Mouse (Mus musculus) hindbrain, embryonic 14.5 days (tissue): Measurements from ENCODE around the gene Olfr222. TPM values are rescaled to one million over a fixed set of nuclear protein-coding genes. Genes with fewer than 3 reads are reported as not detected.

Source experiments
- ATAC-seq: fragments of 200-750 bp; cut with Nextera tagmentation; 2 replicates; pipeline ENCODE4 v1.8.0; 2017; ENCODE audit warnings: moderate number of reproducible peaks, mild to moderate bottlenecking, moderate TSS enrichment, moderate library complexity; ENCODE audit not compliant: low FRiP score
- DNase-seq: peaks from one replicate; pipeline ENCODE4 v3.0.0-alpha.2; 2015; ENCODE audit warnings: low spot score
- H3K27ac ChIP-seq: fragments of 300-500 bp; sonication (generic); 2 replicates; pipeline ENCODE4 v1.5.1; 2014; ENCODE audit warnings: mild to moderate bottlenecking, moderate library complexity
- H3K27me3 ChIP-seq: fragments of 300-500 bp; sonication (generic); 2 replicates; pipeline ENCODE4 v1.6.1; 2014; ENCODE audit warnings: mild to moderate bottlenecking, low read length, mixed read lengths; ENCODE audit not compliant: control insufficient read depth, insufficient read depth
- H3K36me3 ChIP-seq: fragments of 300-500 bp; sonication (generic); replicated peaks from 2 replicates; pipeline ENCODE4 v1.6.1; 2014; ENCODE audit not compliant: control insufficient read depth, insufficient read depth
- H3K4me1 ChIP-seq: fragments of 300-500 bp; sonication (generic); replicated peaks from 2 replicates; pipeline ENCODE4 v1.6.1; 2014; ENCODE audit warnings: antibody characterized with exemption, low read length, mixed read lengths; ENCODE audit not compliant: control insufficient read depth, insufficient read depth
- H3K4me2 ChIP-seq: fragments of 300-500 bp; sonication (generic); replicated peaks from 2 replicates; pipeline ENCODE4 v1.6.1; 2014; ENCODE audit warnings: mild to moderate bottlenecking, moderate library complexity
- H3K4me3 ChIP-seq: fragments of 300-500 bp; sonication (generic); replicated peaks from 2 replicates; pipeline ENCODE4 v1.5.1; 2014; ENCODE audit warnings: mild to moderate bottlenecking, low read length
- H3K9ac ChIP-seq: fragments of 300-500 bp; sonication (generic); 2 replicates; pipeline ENCODE4 v1.6.1; 2014
- H3K9me3 ChIP-seq: fragments of 300-500 bp; sonication (generic); 2 replicates; pipeline ENCODE4 v1.6.1; 2016; ENCODE audit warnings: low read length; ENCODE audit not compliant: control insufficient read depth
- WGBS: fragments of 180-500 bp; shearing (Covaris S2); extraction: QIAGEN DNeasy Blood & Tissue Kit; methylation state at CpG from one replicate; pipeline ENCODE4 v1.1.7; 2014; 5-methylcytosine and 5-hydroxymethylcytosine counted together
- polyA plus RNA-seq: library from polyadenylated mRNA; unstranded; fragments of >200 nt; fragmentation: Nextera tagmentation; extraction: Ambion mirVana; gene quantifications from 2 replicates; pipeline ENCODE4 v1.2.1, GENCODE M21; 2014

The Olfr222 gene
- polyA plus RNA-seq, 1 experiment from 2014 or later, result not detected

- Histone ChIP-seq H3K9ac (no peak overlapping the region), H3K27ac (no peak overlapping the region), H3K4me1 (0 out of 2 replicates have a peak, but pooled peaks cover 5% of the 10 kb centered on the region), H3K4me3 (no peak overlapping the region), H3K9me3 (no peaks in the 10 kb centered on the region), H3K36me3 (no peaks in the 10 kb centered on the region), H3K4me2 (no peak overlapping the region), H3K27me3 (no peaks in the 10 kb centered on the region)
- ATAC-seq (no peak; the same call in 1 of the 2 replicates), DNase-seq (no peak)
- 73% methylated on average over 6 of the region's 6 CpGs for WGBS
Observed at GRCm38 (mm10) chr11:59530870-59531535, 45.0 kb downstream of the Olfr222 start.

DNA sequence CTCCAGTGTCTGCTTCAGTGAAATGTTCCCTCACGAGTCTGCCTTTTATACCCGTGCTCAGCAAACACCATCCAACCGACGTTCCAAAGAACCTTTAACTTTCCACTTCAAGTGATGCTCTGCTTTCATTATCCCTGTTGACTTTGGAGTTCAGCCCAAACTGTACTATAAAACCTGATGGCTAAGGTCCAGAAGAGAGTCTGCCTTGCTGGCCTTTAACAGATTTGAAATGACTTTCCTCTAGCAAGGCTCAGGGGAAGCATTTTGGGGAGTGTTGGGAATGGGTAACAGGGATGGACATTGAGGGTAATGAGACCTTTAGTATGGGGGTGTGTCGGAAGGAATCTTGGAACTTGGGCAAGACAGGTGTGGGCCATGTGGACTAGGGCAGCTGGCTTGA lies 45.8 kb downstream of the Olfr222 start:
- 82% methylated on average over 5 of the region's 5 CpGs for WGBS
- Histone ChIP-seq H3K9me3 (no peaks in the 10 kb centered on the region), H3K27me3 (no peaks in the 10 kb centered on the region), H3K4me2 (no peak overlapping the region), H3K27ac (no peak overlapping the region), H3K36me3 (no peaks in the 10 kb centered on the region), H3K4me1 (0 out of 2 replicates have a peak, but pooled peaks cover 5% of the 10 kb centered on the region), H3K4me3 (no peak overlapping the region), H3K9ac (no peak overlapping the region)
- ATAC-seq (no peak), DNase-seq (no peak)

- WGBS, result 50% methylated on average over 8 of the region's 8 CpGs
- Histone ChIP-seq H3K4me1 (0 out of 2 replicates have a peak, but pooled peaks cover 5% of the 10 kb centered on the region), H3K36me3 (no peaks in the 10 kb centered on the region), H3K27ac (no peak within 1 kb of the TSS), H3K4me2 (no peak within 1 kb of the TSS), H3K9me3 (no peaks in the 10 kb centered on the region), H3K4me3 (no peak within 1 kb of the TSS), H3K9ac (no peak within 1 kb of the TSS), H3K27me3 (no peaks in the 10 kb centered on the region)
- ATAC-seq, result no peak
- no peak for DNase-seq
Observed at GRCm38 (mm10) chr11:59526472-59527080, 49.5 kb downstream of the Olfr222 start, which contains the start of gene Zkscan17. Gene Zkscan17, minus strand, starts transcription at chr11:59526751.

DNA sequence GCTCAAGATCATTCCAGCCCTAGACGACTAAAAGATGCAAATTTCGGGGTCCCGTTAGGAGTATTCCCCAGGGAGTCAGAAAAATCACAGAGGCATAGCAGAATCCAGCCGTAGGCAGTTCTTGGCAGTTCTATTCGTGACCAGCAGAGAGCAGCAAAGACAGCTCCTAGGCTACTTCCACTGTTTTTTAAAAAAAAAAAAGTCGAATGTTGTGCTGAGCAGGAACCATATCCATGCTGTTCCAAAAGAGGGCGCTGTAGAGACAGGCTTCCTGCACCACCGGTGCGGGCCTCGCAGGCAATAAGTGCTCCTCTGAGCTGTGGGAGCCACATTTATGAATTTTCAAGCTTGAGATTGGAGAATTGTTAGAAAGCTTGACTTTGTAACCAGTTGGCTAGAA lies 50.8 kb downstream of the Olfr222 start:
- H3K27ac ChIP-seq, result no peak overlapping the region
- H3K4me1 ChIP-seq, result no peaks in the 10 kb centered on the region
- H3K36me3 ChIP-seq, result no peaks in the 10 kb centered on the region
- no peak overlapping the region for H3K4me2 ChIP-seq
- no peak overlapping the region for H3K9ac ChIP-seq
- H3K27me3 ChIP-seq, result no peaks in the 10 kb centered on the region
- WGBS, result 11% methylated on average over 10 of the region's 10 CpGs
- ATAC-seq (no peak), DNase-seq (peak; percentile 86)
- H3K4me3 ChIP-seq, result no peak overlapping the region
- H3K9me3 ChIP-seq, result no peaks in the 10 kb centered on the region

DNA sequence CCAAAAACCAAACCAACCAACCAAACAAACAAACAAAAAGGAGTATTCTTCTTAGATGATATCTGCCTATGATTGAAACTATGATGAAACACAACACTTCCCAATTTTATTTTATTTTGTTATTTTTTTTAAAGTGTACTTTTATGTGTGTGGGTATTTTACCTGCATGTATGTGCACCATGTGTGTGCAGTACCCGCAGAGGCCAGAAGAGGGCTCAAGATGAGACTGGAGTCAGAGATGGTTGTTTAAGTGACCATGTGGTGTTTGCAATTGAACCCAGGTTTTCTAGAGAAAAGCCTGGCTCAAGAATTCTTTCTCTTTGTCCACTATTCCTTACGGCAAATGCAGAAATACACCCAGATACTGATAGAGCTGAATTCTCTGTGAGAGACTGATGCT lies 51.9 kb downstream of the Olfr222 start:
- H3K27ac ChIP-seq, result no peak overlapping the region
- DNase-seq (no peak), ATAC-seq (no peak)
- no peaks in the 10 kb centered on the region for H3K9me3 ChIP-seq
- no peak overlapping the region for H3K4me2 ChIP-seq
- no peak overlapping the region for H3K9ac ChIP-seq
- H3K4me3 ChIP-seq, result no peak overlapping the region
- no peaks in the 10 kb centered on the region for H3K4me1 ChIP-seq
- H3K36me3 ChIP-seq, result no peaks in the 10 kb centered on the region
- WGBS, result 92% methylated on average over 2 of the region's 2 CpGs
- no peaks in the 10 kb centered on the region for H3K27me3 ChIP-seq

Other genes starting within 250 kb of the Olfr222 start
- gene Prss38, start 200.6 kb downstream of the Olfr222 start, polyA plus RNA-seq, result not detected in 2 replicates
- 17.6 and 19.8 TPM in 2 replicates for gene Jmjd4, start 126.2 kb downstream of the Olfr222 start, polyA plus RNA-seq
- gene Snap47, start 125.0 kb downstream of the Olfr222 start, polyA plus RNA-seq, result 622 and 648 TPM in 2 replicates
- 13.7 and 16.3 TPM in 2 replicates for gene Zfp867, start 103.8 kb downstream of the Olfr222 start, polyA plus RNA-seq
- 12.3 and 13.7 TPM in 2 replicates for gene Zkscan17, start 49.5 kb downstream of the Olfr222 start, polyA plus RNA-seq
- 0.10 and 0.11 TPM in 2 replicates for gene Nlrp3, start 34.7 kb downstream of the Olfr222 start, polyA plus RNA-seq
- not detected in 2 replicates for gene Olfr223, start 17.1 kb upstream of the Olfr222 start, polyA plus RNA-seq
- gene Mprip, start 85.1 kb upstream of the Olfr222 start, polyA plus RNA-seq, result 68.1 and 71.5 TPM in 2 replicates
- 4.3 and 5.2 TPM in 2 replicates for gene Pld6, start 211.4 kb upstream of the Olfr222 start, polyA plus RNA-seq
- 35.9 and 39.7 TPM in 2 replicates for gene Flcn, start 233.8 kb upstream of the Olfr222 start, polyA plus RNA-seq